Mouse (Mus musculus) neural tube, embryonic 14.5 days (tissue): ENCODE measurements at regions not wholly inside any gene's neighbourhood (a gene's known extent, or its start where the extent isn't known, plus 50 kb on each side); places are given as distances from the start of the nearest gene placed in this dataset.

Source experiments
- ATAC-seq: fragments of 200-750 bp; cut with Nextera tagmentation; 2 replicates; pipeline ENCODE4 v1.8.0; 2017; ENCODE audit warnings: low read depth, mild to moderate bottlenecking, moderate TSS enrichment, moderate library complexity
- H3K27ac ChIP-seq: fragments of 300-500 bp; sonication (generic); 2 replicates; pipeline ENCODE4 v1.5.1; 2014; ENCODE audit warnings: low read depth, mild to moderate bottlenecking, control low read depth, low read length, moderate library complexity, mixed read lengths
- H3K27me3 ChIP-seq: fragments of 300-500 bp; sonication (generic); 2 replicates; pipeline ENCODE4 v1.6.1; 2014; ENCODE audit warnings: low read length; ENCODE audit not compliant: control insufficient read depth, insufficient read depth
- H3K36me3 ChIP-seq: fragments of 300-500 bp; sonication (generic); 2 replicates; pipeline ENCODE4 v1.6.1; 2014; ENCODE audit warnings: low read length, mixed read lengths; ENCODE audit not compliant: control insufficient read depth, insufficient read depth
- H3K4me1 ChIP-seq: fragments of 300-500 bp; sonication (generic); 2 replicates; pipeline ENCODE4 v1.6.1; 2014; ENCODE audit warnings: low read length; ENCODE audit not compliant: control insufficient read depth, insufficient read depth
- H3K4me2 ChIP-seq: fragments of 300-500 bp; sonication (generic); 2 replicates; pipeline ENCODE4 v1.6.1; 2014; ENCODE audit warnings: mild to moderate bottlenecking, low read depth, low read length, control low read depth
- H3K4me3 ChIP-seq: fragments of 300-500 bp; sonication (generic); 2 replicates; pipeline ENCODE4 v1.5.1; 2014; ENCODE audit warnings: low read depth, low read length, control low read depth, mixed read lengths
- H3K9ac ChIP-seq: fragments of 300-500 bp; sonication (generic); replicated peaks from 2 replicates; pipeline ENCODE4 v1.6.1; 2014; ENCODE audit warnings: low read depth, mild to moderate bottlenecking, control low read depth, low read length, mixed read lengths
- H3K9me3 ChIP-seq: fragments of 300-500 bp; sonication (generic); 2 replicates; pipeline ENCODE4 v1.6.1; 2016; ENCODE audit warnings: low read length; ENCODE audit not compliant: control insufficient read depth
- WGBS: fragments of 180-500 bp; shearing (Covaris S2); extraction: QIAGEN DNeasy Blood & Tissue Kit; methylation state at CpG from one replicate; pipeline ENCODE4 v1.1.7; 2014; 5-methylcytosine and 5-hydroxymethylcytosine counted together

GRCm38 (mm10) chr13:64594376-64594775, 96.8 kb upstream of the Fam240b start:
- WGBS = 66% methylated on average over 1 of the region's 1 CpGs
- Histone ChIP-seq H3K9ac (no peak overlapping the region), H3K4me1 (no peaks in the 10 kb centered on the region), H3K27ac (no peak overlapping the region), H3K36me3 (no peaks in the 10 kb centered on the region), H3K4me2 (no peak overlapping the region), H3K9me3 (no peaks in the 10 kb centered on the region), H3K27me3 (no peaks in the 10 kb centered on the region), H3K4me3 (no peak overlapping the region)
- no peak for ATAC-seq

DNA sequence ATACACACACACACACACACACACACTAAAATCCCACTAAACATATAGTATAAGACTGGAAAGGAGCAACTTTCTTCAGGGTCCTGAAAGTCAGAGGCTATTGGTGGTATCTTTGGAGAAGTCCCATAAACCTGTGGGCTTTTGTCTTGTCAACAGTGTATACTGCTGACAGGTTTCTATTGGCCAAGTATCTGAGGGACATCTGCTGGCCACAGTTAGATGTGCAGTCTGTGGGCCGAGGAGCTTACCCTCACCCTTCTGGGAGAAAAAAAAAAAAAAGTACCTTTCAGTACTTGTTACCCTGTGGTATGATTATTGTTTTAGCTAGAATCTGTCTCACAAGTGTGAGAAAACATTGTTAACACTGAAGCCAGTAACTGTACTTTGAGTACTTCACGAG, 76.1 kb upstream of the Fam240b start:
- 62% methylated on average over 2 of the region's 2 CpGs for WGBS
- no peak overlapping the region for H3K4me3 ChIP-seq
- H3K36me3 ChIP-seq = no peaks in the 10 kb centered on the region
- H3K9me3 ChIP-seq = no peaks in the 10 kb centered on the region
- no peaks in the 10 kb centered on the region for H3K4me1 ChIP-seq
- H3K4me2 ChIP-seq = no peak overlapping the region
- no peaks in the 10 kb centered on the region for H3K27me3 ChIP-seq
- no peak overlapping the region for H3K27ac ChIP-seq
- no peak overlapping the region for H3K9ac ChIP-seq
- peak; percentile 56; the same call in 1 of the 2 replicates for ATAC-seq

GRCm38 (mm10) chr13:64568876-64569275, 71.3 kb upstream of the Fam240b start:
- no peak overlapping the region for H3K9ac ChIP-seq
- WGBS = 85% methylated on average over 6 of the region's 6 CpGs
- no peak overlapping the region for H3K4me3 ChIP-seq
- no peaks in the 10 kb centered on the region for H3K36me3 ChIP-seq
- H3K4me1 ChIP-seq = no peaks in the 10 kb centered on the region
- no peaks in the 10 kb centered on the region for H3K27me3 ChIP-seq
- no peak for ATAC-seq
- H3K9me3 ChIP-seq = no peaks in the 10 kb centered on the region
- no peak overlapping the region for H3K4me2 ChIP-seq
- no peak overlapping the region for H3K27ac ChIP-seq

DNA sequence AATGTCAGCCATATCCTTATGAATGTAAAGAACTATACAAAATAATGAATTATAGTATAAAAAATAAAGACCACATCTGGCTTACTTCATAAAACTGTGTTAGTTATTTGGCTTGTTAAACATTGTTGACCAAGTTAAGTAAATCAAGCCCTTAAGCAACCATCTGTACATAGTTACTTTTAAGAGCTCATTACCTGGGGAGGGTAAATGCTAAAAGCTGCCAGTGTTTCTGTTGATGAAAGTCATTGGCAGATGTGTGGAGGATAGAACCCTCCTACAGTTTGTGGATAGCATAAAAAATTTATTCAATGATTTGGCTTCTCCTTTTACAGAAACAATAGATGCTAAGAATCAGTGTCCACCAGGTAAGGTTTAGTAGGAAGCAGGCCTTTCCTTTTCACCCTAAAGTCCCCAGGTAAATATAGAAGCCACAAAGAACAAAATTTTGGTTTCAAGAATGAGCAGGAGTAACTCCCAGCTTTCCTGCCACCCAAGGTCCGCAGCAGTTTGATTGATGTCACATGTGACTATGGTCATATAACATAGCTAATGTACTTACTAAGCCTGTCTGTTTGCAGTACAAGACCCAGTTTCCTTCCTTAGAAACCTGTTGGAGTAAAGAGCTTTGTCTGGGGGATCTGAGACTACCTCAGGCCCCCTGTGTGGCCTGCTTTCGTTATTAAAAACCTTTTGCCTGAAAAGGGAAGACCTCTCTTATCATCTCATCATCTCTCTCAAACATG, 69.5 kb upstream of the Fam240b start:
- no peak overlapping the region for H3K4me2 ChIP-seq
- 88% methylated on average over 2 of the region's 2 CpGs for WGBS
- H3K36me3 ChIP-seq = no peaks in the 10 kb centered on the region
- H3K27ac ChIP-seq = no peak overlapping the region
- no peaks in the 10 kb centered on the region for H3K4me1 ChIP-seq
- no peaks in the 10 kb centered on the region for H3K9me3 ChIP-seq
- H3K4me3 ChIP-seq = no peak overlapping the region
- H3K9ac ChIP-seq = no peak overlapping the region
- ATAC-seq = no peak
- no peaks in the 10 kb centered on the region for H3K27me3 ChIP-seq

- no peak overlapping the region for H3K4me3 ChIP-seq
- H3K9me3 ChIP-seq = no peaks in the 10 kb centered on the region
- no peak overlapping the region for H3K4me2 ChIP-seq
- no peak for ATAC-seq
- H3K36me3 ChIP-seq = no peaks in the 10 kb centered on the region
- H3K4me1 ChIP-seq = no peaks in the 10 kb centered on the region
- no peak overlapping the region for H3K9ac ChIP-seq
- H3K27me3 ChIP-seq = no peaks in the 10 kb centered on the region
- no peak overlapping the region for H3K27ac ChIP-seq
Observed at GRCm38 (mm10) chr13:64565791-64566190, 68.2 kb upstream of the Fam240b start.
